Mouse (Mus musculus) liver, embryonic 14.5 days (tissue): ENCODE data around the gene Fam163b.

Experiments used
- CTCF ChIP-seq: IDR thresholded peaks from 2 replicates; pipeline ENCODE4 v1.5.1; 2016; ENCODE audit warnings: antibody characterized with exemption, low read depth, control low read depth
- EP300 ChIP-seq: IDR thresholded peaks from 2 replicates; pipeline ENCODE4 v1.6.1; 2016; ENCODE audit warnings: antibody characterized with exemption, low read depth

GRCm38 (mm10) chr2:27154466-27155185, 12.3 kb upstream of the Fam163b start:
- no peak for TF ChIP-seq CTCF
- TF ChIP-seq EP300: no peak
